Mouse (Mus musculus) limb, embryonic 14.5 days (tissue): ENCODE measurements around the gene Kdm1a. TPM values are rescaled to one million over a fixed set of nuclear protein-coding genes. Genes with fewer than 3 reads are reported as not detected.

Experiments
- ATAC-seq: fragments of 200-750 bp; cut with Nextera tagmentation; 2 replicates; pipeline ENCODE4 v1.8.0; 2017; ENCODE audit warnings: low read depth, moderate number of reproducible peaks, moderate TSS enrichment; ENCODE audit not compliant: low FRiP score
- DNase-seq: peaks from one replicate; pipeline ENCODE4 v3.0.0-alpha.2; 2015; ENCODE audit warnings: low spot score
- H3K27ac ChIP-seq: fragments of 300-500 bp; sonication (generic); replicated peaks from 2 replicates; pipeline ENCODE4 v1.5.1; 2014; ENCODE audit warnings: low read depth, mild to moderate bottlenecking, low read length, moderate library complexity, mixed read lengths
- H3K27me3 ChIP-seq: fragments of 300-500 bp; sonication (generic); 2 replicates; pipeline ENCODE4 v1.6.1; 2014; ENCODE audit warnings: low read length, mixed read lengths; ENCODE audit not compliant: control insufficient read depth, insufficient read depth
- H3K36me3 ChIP-seq: fragments of 300-500 bp; sonication (generic); 2 replicates; pipeline ENCODE4 v1.6.1; 2014; ENCODE audit warnings: mild to moderate bottlenecking, low read length, moderate library complexity, mixed read lengths; ENCODE audit not compliant: control insufficient read depth, insufficient read depth
- H3K4me1 ChIP-seq: fragments of 300-500 bp; sonication (generic); 2 replicates; pipeline ENCODE4 v1.6.1; 2014; ENCODE audit warnings: antibody characterized with exemption, low read length, mixed read lengths; ENCODE audit not compliant: control insufficient read depth, insufficient read depth
- H3K4me2 ChIP-seq: fragments of 300-500 bp; sonication (generic); replicated peaks from 2 replicates; pipeline ENCODE4 v1.6.1; 2014; ENCODE audit warnings: low read depth, mild to moderate bottlenecking, low read length, moderate library complexity; ENCODE audit not compliant: severe bottlenecking
- H3K4me3 ChIP-seq: fragments of 300-500 bp; sonication (generic); replicated peaks from 2 replicates; pipeline ENCODE4 v1.5.1; 2014; ENCODE audit warnings: low read length
- H3K9ac ChIP-seq: fragments of 300-500 bp; sonication (generic); 2 replicates; pipeline ENCODE4 v1.6.1; 2014; ENCODE audit warnings: mild to moderate bottlenecking, low read depth, low read length, moderate library complexity; ENCODE audit not compliant: severe bottlenecking
- H3K9me3 ChIP-seq: fragments of 300-500 bp; sonication (generic); 2 replicates; pipeline ENCODE4 v1.6.1; 2016; ENCODE audit warnings: low read length; ENCODE audit not compliant: control insufficient read depth
- POLR2A ChIP-seq: fragments of 200-500 bp; IDR thresholded peaks from 2 replicates; pipeline ENCODE4 v1.8.0; 2012; ENCODE audit warnings: inconsistent platforms, mild to moderate bottlenecking, moderate library complexity, borderline replicate concordance; ENCODE audit not compliant: insufficient read depth, insufficient read length; ENCODE audit errors: extremely low read depth
- WGBS: fragments of 180-500 bp; shearing (Covaris S2); extraction: QIAGEN DNeasy Blood & Tissue Kit; methylation state at CpG from one replicate; pipeline ENCODE4 v1.1.7; 2014; 5-methylcytosine and 5-hydroxymethylcytosine counted together
- microRNA-seq: library from miRNA; unstranded; fragments of <30 nt; microRNA quantifications from one replicate; pipeline ENCODE4, GENCODE M21; 2016
- polyA plus RNA-seq, 2 experiments: library from polyadenylated mRNA; depleted of rRNA in 1 of 2; stranded (reverse) in 1 of 2; unstranded in 1 of 2; fragments of >200 nt; fragmentation: Nextera tagmentation in 1 of 2; extraction: Ambion mirVana in 1 of 2; gene quantifications; 2 replicates each; pipeline versions ENCODE4 v1.2.1 to v1.2.3; 2012 to 2014

The Kdm1a gene
- polyA plus RNA-seq, 2 experiments = 51.9 to 89.9 TPM

GRCm38 (mm10) chr4:136505426-136506215 lies 96.9 kb downstream of the Kdm1a start:
- Histone ChIP-seq H3K4me2 (no peak overlapping the region), H3K9me3 (no peaks in the 10 kb centered on the region), H3K4me3 (no peak overlapping the region), H3K36me3 (no peaks in the 10 kb centered on the region), H3K4me1 (no peaks in the 10 kb centered on the region; the same call in 1 of the 2 replicates), H3K27ac (no peak overlapping the region), H3K9ac (no peak overlapping the region), H3K27me3 (no peaks in the 10 kb centered on the region)
- ATAC-seq = no peak
- TF ChIP-seq POLR2A = no peak
- DNase-seq = no peak
- 61% methylated on average over 2 of the region's 2 CpGs for WGBS

Small RNAs within 50 kb of the gene (microRNA-seq; reads per million reads assigned to microRNA genes)
- gene Gm22180 = not detected

Other genes starting within 250 kb of the Kdm1a start
- gene Htr1d, start 179.2 kb downstream of the Kdm1a start, polyA plus RNA-seq (2012; rRNA removed) = 0.23 and 0.63 TPM in 2 replicates
- gene Htr1d, start 179.2 kb downstream of the Kdm1a start, polyA plus RNA-seq (2014; fragmentation: Nextera tagmentation; extraction: Ambion mirVana) = 0.25 and 0.44 TPM in 2 replicates
- gene 6030445D17Rik, start 140.5 kb downstream of the Kdm1a start, polyA plus RNA-seq (2012; rRNA removed) = 0.27 and 0.38 TPM in 2 replicates
- 0.26 and 0.48 TPM in 2 replicates for gene 6030445D17Rik, start 140.5 kb downstream of the Kdm1a start, polyA plus RNA-seq (2014; fragmentation: Nextera tagmentation; extraction: Ambion mirVana)
- 20.1 and 21.8 TPM in 2 replicates for gene Luzp1, start 133.0 kb downstream of the Kdm1a start, polyA plus RNA-seq (2012; rRNA removed)
- gene Luzp1, start 133.0 kb downstream of the Kdm1a start, polyA plus RNA-seq (2014; fragmentation: Nextera tagmentation; extraction: Ambion mirVana) = 112 and 119 TPM in 2 replicates
- not detected in 2 replicates for gene Tex46, start 7.7 kb upstream of the Kdm1a start, polyA plus RNA-seq (2012; rRNA removed)
- gene Tex46, start 7.7 kb upstream of the Kdm1a start, polyA plus RNA-seq (2014; fragmentation: Nextera tagmentation; extraction: Ambion mirVana) = not detected in 2 replicates
- gene Lactbl1, start 19.9 kb upstream of the Kdm1a start, polyA plus RNA-seq (2012; rRNA removed) = 0.09 and 0.12 TPM in 2 replicates
- gene Lactbl1, start 19.9 kb upstream of the Kdm1a start, polyA plus RNA-seq (2014; fragmentation: Nextera tagmentation; extraction: Ambion mirVana) = 0.07 TPM in 1 of 2 replicates, not detected in the other
- gene Ephb2, start 233.3 kb upstream of the Kdm1a start, polyA plus RNA-seq (2012; rRNA removed) = 45.2 and 70.7 TPM in 2 replicates
- 17.9 and 19.4 TPM in 2 replicates for gene Ephb2, start 233.3 kb upstream of the Kdm1a start, polyA plus RNA-seq (2014; fragmentation: Nextera tagmentation; extraction: Ambion mirVana)